Mouse (Mus musculus): ENCODE results near the gene Gm10666. TPM values are rescaled to one million over a fixed set of nuclear protein-coding genes. Genes with fewer than 3 reads are reported as not detected.
"Not testable (repeated sequence)": the region's sequence is repeated elsewhere in the genome, so short reads cannot be mapped to it uniquely, and the experiment has no call there.

Gm10666 gene
- total RNA-seq (2021): not detected
- long read RNA-seq, experiment 1: 0 reads
- long read RNA-seq, experiment 2: 0 reads

DNA sequence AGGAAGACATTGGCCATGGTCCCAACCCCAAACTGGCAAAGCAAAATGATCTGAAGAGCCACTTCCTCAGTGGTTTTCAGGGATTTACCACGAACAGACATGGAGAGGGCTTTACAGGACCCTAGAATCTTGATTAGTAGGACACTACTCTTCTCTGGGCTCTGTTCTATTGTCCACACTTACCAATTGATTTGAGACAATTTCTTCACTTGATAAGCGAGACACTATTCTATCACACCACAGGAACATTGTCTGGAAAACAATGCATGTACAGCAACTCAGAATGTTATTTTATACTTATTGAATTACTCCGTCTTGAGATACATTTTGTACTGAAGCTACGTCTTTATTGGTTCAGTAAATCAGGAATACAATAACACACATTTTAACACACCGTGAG lies at the start of gene Gm10666:
Gene Gm10666, minus strand, starts transcription at position 101 of the 400 bp plus-strand sequence.
- DNase-seq (ENCODE audit: low spot score in 2 of 2): not testable (repeated sequence)

DNA sequence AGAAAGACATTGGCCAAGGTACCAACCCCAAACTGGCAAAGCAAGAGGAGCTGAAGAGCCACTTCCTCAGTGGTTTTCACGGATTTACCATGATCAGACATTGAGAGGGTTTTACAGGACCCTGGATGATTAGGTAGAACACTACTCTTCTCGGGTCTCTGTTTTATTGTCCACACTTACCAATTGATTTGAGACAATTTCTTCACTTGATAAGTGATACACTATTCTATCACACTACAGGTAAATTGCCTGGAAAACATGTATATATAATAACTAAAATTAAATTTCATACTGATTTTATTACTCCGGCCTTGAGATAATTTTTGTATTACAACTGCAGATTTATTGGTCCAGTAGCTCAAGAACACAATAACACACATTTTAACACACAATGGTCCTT lies 29.4 kb upstream of the Gm10666 start, which contains the start of gene Vmn1r142:
Gene Vmn1r142, minus strand, starts transcription at position 101 of the 400 bp plus-strand sequence.
- not testable (repeated sequence) for DNase-seq (ENCODE audit: low spot score in 2 of 2)

DNA sequence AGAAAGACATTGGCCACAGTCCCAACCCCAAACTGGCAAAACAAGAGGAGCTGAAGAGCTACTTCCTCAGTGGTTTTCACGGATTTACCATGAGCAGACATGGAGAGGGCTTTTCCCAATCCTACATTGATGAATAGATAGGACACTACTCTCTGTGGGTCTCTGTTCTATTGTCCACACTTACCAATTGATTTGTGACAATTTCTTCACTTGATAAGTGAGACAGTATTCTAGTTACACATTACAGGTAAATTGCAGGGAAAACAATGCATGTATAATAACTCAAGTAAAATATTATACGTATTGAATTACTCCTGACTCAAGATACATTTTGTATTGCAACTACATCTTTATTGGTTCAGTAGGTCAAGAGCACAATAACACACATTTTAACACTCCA lies 16.4 kb downstream of the Gm10666 start, which contains the start of gene Gm16451:
Gene Gm16451, minus strand, starts transcription at position 101 of the 400 bp plus-strand sequence.
- not testable (repeated sequence) for DNase-seq (ENCODE audit: low spot score in 2 of 2)

Other genes with a start within 250 kb of the Gm10666 start
- not detected for gene Gm5891, start 213.4 kb downstream of the Gm10666 start, total RNA-seq (2021)
- not detected for gene Vmn1r137, start 140.2 kb downstream of the Gm10666 start, total RNA-seq (2021)
- not detected for gene Vmn1r138, start 105.8 kb downstream of the Gm10666 start, total RNA-seq (2021)
- gene Gm6176, start 78.4 kb downstream of the Gm10666 start, total RNA-seq (2021): not detected
- gene Vmn1r139, start 65.7 kb downstream of the Gm10666 start, total RNA-seq (2021): not detected
- gene Gm16451, start 16.5 kb downstream of the Gm10666 start, total RNA-seq (2021): not detected
- gene Vmn1r142, start 29.3 kb upstream of the Gm10666 start, total RNA-seq (2021): not detected
- gene Vmn1r143, start 54.6 kb upstream of the Gm10666 start, total RNA-seq (2021): not detected
- not detected for gene Gm8653, start 66.5 kb upstream of the Gm10666 start, total RNA-seq (2021)
- not detected for gene Gm8453, start 94.7 kb upstream of the Gm10666 start, total RNA-seq (2021)
- not detected for gene Gm4187, start 195.0 kb upstream of the Gm10666 start, total RNA-seq (2021)
- not detected for gene Gm8660, start 236.3 kb upstream of the Gm10666 start, total RNA-seq (2021)

All from adrenal gland, postnatal 4 days (tissue).